Mouse (Mus musculus): ENCODE results near the gene Ovol2.

GRCm38 (mm10) chr2:144272088-144272487 lies 59.9 kb downstream of the Ovol2 start:
- TF ChIP-seq EP300 (IDR thresholded peaks at IDR 0.05; ENCODE audit: insufficient read depth, low read depth, low read length) (no peak), CTCF (IDR thresholded peaks at IDR 0.05) (no peak), POLR2A (IDR thresholded peaks at IDR 0.05; ENCODE audit: insufficient read depth, low read depth, low read length) (no peak)

All from heart, adult 2 months (tissue).